Comparison of ENCODE assay signal across 14 mouse cellular contexts in the genomic region with DNA sequence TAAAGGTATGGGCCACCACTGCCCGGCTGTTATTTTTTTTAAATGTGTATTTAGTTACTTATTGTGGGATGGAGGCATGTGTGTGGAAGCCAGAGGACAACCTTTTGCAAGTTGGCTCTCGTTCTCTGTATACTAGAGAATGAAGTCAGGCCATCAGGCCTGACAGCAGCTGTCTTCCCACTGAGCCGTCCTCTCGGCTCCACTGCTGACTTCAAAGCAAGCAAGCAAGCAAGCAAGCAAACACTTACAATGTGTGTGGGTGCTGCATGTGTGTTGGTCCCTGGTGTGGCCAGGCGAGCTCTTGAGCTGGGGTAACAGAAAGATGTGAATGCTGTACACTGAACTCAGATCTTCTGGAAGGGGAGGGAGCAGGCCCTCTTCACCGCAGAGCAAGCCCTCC. TPM values are rescaled to one million over a fixed set of nuclear protein-coding genes. Genes with fewer than 3 reads are reported as not detected.
DNase-seq lines count a peak whose midpoint lies in the region; ATAC-seq and TF ChIP-seq lines count a peak whose summit lies in the region.
"Had no signal": no experiment of that assay in that cellular context is flagged by ENCODE, and none has a peak within 500 bp of the region (broad histone marks: within the 10 kb centered on the region; RNA-seq: fewer than 3 reads in every experiment).

No protein-coding gene starts in this region.

- H3K79me2 ChIP-seq in liver, adult 2 months (ENCODE audit: control insufficient read depth, insufficient read depth, low read length), result peaks cover 31% of the 10 kb centered on the region; the same call in 1 of the 2 replicates
- H3K79me2 ChIP-seq in myocyte (ENCODE audit: control insufficient read depth, insufficient read depth), result peaks cover 18% of the 10 kb centered on the region

- TF ChIP-seq CTCF in cerebellum, adult 2 months (IDR thresholded peaks at IDR 0.05; ENCODE audit: borderline replicate concordance, insufficient read depth, low read depth, low read length), result no peak
- no peak for TF ChIP-seq CTCF in liver, adult 2 months (IDR thresholded peaks at IDR 0.05; ENCODE audit: low read depth, low read length)

- no peaks in the 10 kb centered on the region for H3K27me3 ChIP-seq in cerebellum, adult 2 months (ENCODE audit: control insufficient read depth, insufficient read depth, low read length)
- no peaks in the 10 kb centered on the region for H3K27me3 ChIP-seq in heart, embryonic 14.5 days (ENCODE audit: control insufficient read depth, insufficient read depth, low read length)
- H3K27me3 ChIP-seq in liver, adult 2 months (ENCODE audit: control insufficient read depth, insufficient read depth, low read length), result no peaks in the 10 kb centered on the region
- H3K27me3 ChIP-seq in myocyte (ENCODE audit: control insufficient read depth, insufficient read depth, insufficient read length), result no peaks in the 10 kb centered on the region
- H3K27me3 ChIP-seq: liver, embryonic 12.5 days; midbrain, embryonic 15.5 days; Patski; stomach, embryonic 15.5 days had no signal

- intact Hi-C loops in gastrocnemius, postnatal 14 days (cut with DNase I; ENCODE audit: low total_unique reads), result no loop called here

- 32% methylated on average over 6 of the region's 6 CpGs for WGBS in cerebellum, adult 2 months
- 74% methylated on average over 6 of the region's 6 CpGs for WGBS in heart, embryonic 14.5 days
- 44% methylated on average over 6 of the region's 6 CpGs for WGBS in liver, adult 2 months

- ATAC-seq in heart, embryonic 14.5 days (ENCODE audit: insufficient number of reproducible peaks, insufficient read depth, low FRiP score, low read depth), result no peak
- ATAC-seq: hindbrain, embryonic 16.5 days; liver, embryonic 12.5 days; midbrain, embryonic 15.5 days; Patski had no signal

- TF ChIP-seq POLR2A in cerebellum, adult 2 months (IDR thresholded peaks at IDR 0.05; ENCODE audit: borderline replicate concordance, insufficient read depth, low read length), result no peak
- no peak for TF ChIP-seq POLR2A in liver, adult 2 months (IDR thresholded peaks at IDR 0.05; ENCODE audit: extremely low read depth, insufficient read depth, low read length)
- TF ChIP-seq POLR2A in myocyte (IDR thresholded peaks at IDR 0.05; ENCODE audit: insufficient read length, low read depth), result no peak

- peak overlapping the region; percentile 4 for H3K27ac ChIP-seq in cerebellum, adult 2 months (ENCODE audit: insufficient read depth, low read length)
- peak overlapping the region; percentile 57 to 70 for H3K27ac ChIP-seq in heart, embryonic 14.5 days (replicated peaks in 1 of 2; ENCODE audit: control insufficient read depth in 1 of 2, insufficient read depth in 1 of 2, low read depth in 2 of 2, low read length in 2 of 2)
- H3K27ac ChIP-seq in liver, adult 2 months (replicated peaks; ENCODE audit: insufficient read depth, low read depth, low read length), result no peak overlapping the region
- H3K27ac ChIP-seq: liver, embryonic 12.5 days; midbrain, embryonic 15.5 days; stomach, embryonic 15.5 days had no signal

- H3K4me1 ChIP-seq in cerebellum, adult 2 months (ENCODE audit: control insufficient read depth, insufficient read depth, low read length), result peaks cover 33% of the 10 kb centered on the region
- peaks cover 26 to 45% of the 10 kb centered on the region in 2 experiments for H3K4me1 ChIP-seq in heart, embryonic 14.5 days (ENCODE audit: control insufficient read depth in 2 of 2, insufficient read depth in 2 of 2, low read length in 2 of 2)
- H3K4me1 ChIP-seq in liver, adult 2 months (ENCODE audit: control insufficient read depth, insufficient read depth, low read length), result peaks cover 12% of the 10 kb centered on the region
- H3K4me1 ChIP-seq: stomach, embryonic 15.5 days had no signal

- no peak overlapping the region for H3ac ChIP-seq in myocyte (ENCODE audit: control insufficient read depth, insufficient read length)

- H3K9me3 ChIP-seq in heart, embryonic 14.5 days (ENCODE audit: control insufficient read depth, low read length), result no peaks in the 10 kb centered on the region
- H3K9me3 ChIP-seq: liver, embryonic 12.5 days; stomach, embryonic 15.5 days had no signal

- peaks cover 23% of the 10 kb centered on the region for H3K36me3 ChIP-seq in heart, embryonic 14.5 days (ENCODE audit: control insufficient read depth, insufficient read depth, low read length)
- H3K36me3 ChIP-seq in liver, adult 2 months (ENCODE audit: control insufficient read depth, insufficient read depth, low read length), result peaks cover 19% of the 10 kb centered on the region
- peaks cover 12% of the 10 kb centered on the region for H3K36me3 ChIP-seq in myocyte (ENCODE audit: control insufficient read depth, insufficient read depth)

- DNase-seq in cerebellum, adult 2 months, result no peak
- DNase-seq in cerebellum, postnatal 36 days, result no peak
- DNase-seq in heart, adult 9 months (ENCODE audit: low spot score in 2 of 2), result no peak
- peak; percentile 26 for DNase-seq in liver, adult 2 months (ENCODE audit: extremely low read depth, low read depth, low spot score)
- no peak for DNase-seq in liver
- no peak for DNase-seq in gastrocnemius, postnatal 14 days
- DNase-seq: thymus, postnatal 25 days had no signal

- H3K4me2 ChIP-seq in heart, embryonic 14.5 days (ENCODE audit: low read length), result no peak overlapping the region
- H3K4me2 ChIP-seq in myocyte (ENCODE audit: low read depth), result peak overlapping the region; percentile 40
- H3K4me2 ChIP-seq: liver, embryonic 12.5 days; midbrain, embryonic 15.5 days; stomach, embryonic 15.5 days had no signal

- no peak overlapping the region for H3K9ac ChIP-seq in heart, embryonic 14.5 days (ENCODE audit: low read length)
- H3K9ac ChIP-seq in liver, adult 2 months (ENCODE audit: low read depth, low read length), result no peak overlapping the region
- H3K9ac ChIP-seq: liver, embryonic 12.5 days; midbrain, embryonic 15.5 days; stomach, embryonic 15.5 days had no signal

- H3K4me3 ChIP-seq in cerebellum, adult 2 months (replicated peaks; ENCODE audit: insufficient read depth, low read depth, low read length), result no peak overlapping the region
- no peak overlapping the region for H3K4me3 ChIP-seq in heart, embryonic 14.5 days (ENCODE audit: control insufficient read depth in 1 of 2, insufficient read depth in 1 of 2, low read depth in 1 of 2, low read length in 2 of 2)
- H3K4me3 ChIP-seq in liver, adult 2 months (ENCODE audit: insufficient read depth, low read depth, low read length), result no peak overlapping the region
- H3K4me3 ChIP-seq in myocyte, result no peak overlapping the region
- H3K4me3 ChIP-seq: liver, embryonic 12.5 days; midbrain, embryonic 15.5 days; stomach, embryonic 15.5 days had no signal

TF ChIP-seq in myocyte, 11 proteins besides CTCF, POLR2A, EP300 and RAD21:
- TF ChIP-seq USF1 (IDR thresholded peaks at IDR 0.05; ENCODE audit: low read depth) (no peak), E2F4 (IDR thresholded peaks at IDR 0.05; ENCODE audit: insufficient read depth) (no peak), MYOD1 (IDR thresholded peaks at IDR 0.05; ENCODE audit: control insufficient read depth in 1 of 3, insufficient read length in 2 of 3, low read depth in 2 of 3) (peak in 2 of 3 experiments; percentile 34 to 82), MYOG (IDR thresholded peaks at IDR 0.05; ENCODE audit: control insufficient read depth in 1 of 3, insufficient read depth in 1 of 3, insufficient read length in 2 of 3, low read depth in 2 of 3) (peak in 2 of 3 experiments; percentile 69 to 71), TCF12 (IDR thresholded peaks at IDR 0.05; ENCODE audit: insufficient read depth, poor library complexity, severe bottlenecking) (no peak)

RNA-seq across cellular contexts. Expression of gene Cds2, which starts 27.9 kb away (rescaled TPM):
- polyA plus RNA-seq in cerebellum, adult 2 months (2012; rRNA removed), result 152 and 155 TPM in 2 replicates
- polyA plus RNA-seq in heart, embryonic 14.5 days (2014; fragmentation: Nextera tagmentation; extraction: Ambion mirVana), result 16.1 and 21.3 TPM in 2 replicates
- 48.1 and 63.4 TPM in 2 replicates for total RNA-seq in liver, adult 2 months (2014; rRNA removed)
- polyA plus RNA-seq in liver, adult 2 months (2012; rRNA removed), result 41.6 and 43.8 TPM in 2 replicates
- 30.3 TPM for polyA plus RNA-seq in myocyte (2012; fragmentation: generic; extraction: Trizol)
- 10 to 100 TPM; 22.2 to 22.4 TPM for total RNA-seq in gastrocnemius, postnatal 14 days (2021)

RNA-seq across cellular contexts. Expression of gene Pcna, which starts 37.7 kb away (rescaled TPM):
- polyA plus RNA-seq in cerebellum, adult 2 months (2012; rRNA removed), result 69.3 and 73.1 TPM in 2 replicates
- 162 and 171 TPM in 2 replicates for polyA plus RNA-seq in heart, embryonic 14.5 days (2014; fragmentation: Nextera tagmentation; extraction: Ambion mirVana)
- total RNA-seq in liver, adult 2 months (2014; rRNA removed), result 39.0 and 47.1 TPM in 2 replicates
- polyA plus RNA-seq in liver, adult 2 months (2012; rRNA removed), result 20.6 and 22.5 TPM in 2 replicates
- polyA plus RNA-seq in myocyte (2012; fragmentation: generic; extraction: Trizol), result 65.5 TPM
- total RNA-seq in gastrocnemius, postnatal 14 days (2021), result 10 to 100 TPM; 24.7 to 29.9 TPM

RNA-seq across cellular contexts. Expression of gene Tmem230, which starts 43.2 kb away (rescaled TPM):
- polyA plus RNA-seq in cerebellum, adult 2 months (2012; rRNA removed), result 81.9 and 93.6 TPM in 2 replicates
- polyA plus RNA-seq in heart, embryonic 14.5 days (2014; fragmentation: Nextera tagmentation; extraction: Ambion mirVana), result 39.4 and 46.7 TPM in 2 replicates
- 14.8 and 23.0 TPM in 2 replicates for total RNA-seq in liver, adult 2 months (2014; rRNA removed)
- polyA plus RNA-seq in liver, adult 2 months (2012; rRNA removed), result 35.2 and 76.3 TPM in 2 replicates
- 76.6 TPM for polyA plus RNA-seq in myocyte (2012; fragmentation: generic; extraction: Trizol)
- total RNA-seq in gastrocnemius, postnatal 14 days (2021), result 10 to 100 TPM; 20.4 to 22.1 TPM
